Mouse (Mus musculus) heart, postnatal 14 days (tissue): ENCODE measurements around the gene Frmd4a. TPM values are rescaled to one million over a fixed set of nuclear protein-coding genes. Genes with fewer than 3 reads are reported as not detected.
"Not testable (repeated sequence)": the region's sequence is repeated elsewhere in the genome, so short reads cannot be mapped to it uniquely, and the experiment has no call there.

Source experiments
- DNase-seq, 2 experiments: peaks; one replicate each; pipeline ENCODE4 v3.0.0; 2021 to 2022
- intact Hi-C: fragments of 180-260 bp; cut with DNase I; formaldehyde crosslinking; loops from one replicate; pipeline ENCODE4 v1.15.1; 2025
- total RNA-seq, 2 experiments: library from RNA; stranded (reverse); gene quantifications; 2 replicates each; pipeline ENCODE4 v1.2.3; 2021

The Frmd4a gene
- total RNA-seq, 2 experiments from 2014 or later, result 29.3 to 29.9 TPM

DNA sequence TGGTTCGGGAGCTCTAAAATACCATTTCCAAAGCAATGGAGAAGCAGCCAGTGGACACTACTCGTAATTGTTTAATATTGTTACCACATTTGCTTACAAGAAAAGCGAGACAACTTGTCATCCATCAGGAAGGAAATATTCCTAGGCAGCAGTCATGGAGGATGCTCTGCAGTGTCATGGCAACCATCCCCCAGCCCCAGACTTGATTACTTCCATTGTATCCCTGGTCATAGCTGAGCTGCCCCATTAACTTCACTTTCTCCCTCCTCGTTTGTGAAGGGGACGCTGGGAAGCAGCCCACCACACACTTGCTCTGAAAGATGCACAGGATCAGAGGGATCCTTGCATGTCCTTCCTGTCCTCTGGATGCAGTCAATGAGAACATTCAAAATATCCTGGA is 173.5 kb downstream of the Frmd4a start:
- no peak for DNase-seq
- intact Hi-C loops, result no loop called here

DNA sequence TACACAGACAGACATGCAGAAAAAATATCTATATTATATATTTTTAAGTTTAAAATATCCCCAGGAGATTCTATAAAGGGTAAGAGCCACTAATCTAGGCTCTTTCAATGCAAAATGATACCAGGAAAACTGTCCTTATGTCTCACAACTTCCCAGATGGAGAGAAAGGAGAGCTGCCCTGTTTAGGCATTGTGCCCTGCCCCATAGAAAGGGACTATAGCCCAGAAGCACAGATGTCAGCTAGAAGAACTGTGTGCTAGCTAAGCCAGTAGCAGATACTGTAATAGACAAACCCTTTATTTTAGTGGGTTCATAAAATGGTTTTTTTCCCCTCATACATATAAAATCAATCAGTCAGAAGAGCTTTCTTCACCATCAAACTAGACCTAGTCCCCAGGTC is 175.7 kb downstream of the Frmd4a start:
- intact Hi-C loops, result no loop called here
- DNase-seq, result no peak

DNA sequence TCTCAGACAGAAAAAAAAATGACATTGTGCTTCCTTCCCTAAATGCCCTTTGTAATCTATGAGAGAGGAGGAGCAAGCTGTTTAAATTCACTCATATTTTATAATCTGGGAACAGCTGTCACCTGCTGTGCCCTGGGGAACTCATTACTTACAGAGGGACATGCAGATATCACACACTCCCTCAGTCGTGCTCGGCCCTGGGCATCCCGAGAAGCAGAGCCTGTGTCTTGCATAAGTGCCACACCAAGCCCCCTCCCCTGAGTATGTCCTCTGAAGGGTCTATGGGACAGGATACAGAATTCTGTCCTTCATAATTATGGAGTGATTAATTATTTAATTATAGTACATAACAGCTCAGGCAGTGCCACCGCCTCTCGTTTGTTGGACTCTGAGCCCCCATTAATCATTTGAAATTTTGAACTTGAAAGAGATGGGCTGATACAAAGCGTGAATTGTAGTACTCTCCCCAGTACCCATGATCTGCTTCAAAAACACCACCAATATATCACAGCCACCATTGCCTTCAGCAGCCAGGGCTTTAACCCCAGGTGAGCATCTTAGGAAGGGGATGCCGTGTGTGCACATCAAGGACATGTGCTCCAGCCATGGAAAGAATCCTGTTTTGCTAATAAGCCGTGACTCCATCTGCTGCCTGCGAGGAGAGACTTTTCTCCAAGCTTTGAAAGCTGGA is 177.0 kb downstream of the Frmd4a start:
- DNase-seq, result no peak
- intact Hi-C loops, result no loop called here

DNA sequence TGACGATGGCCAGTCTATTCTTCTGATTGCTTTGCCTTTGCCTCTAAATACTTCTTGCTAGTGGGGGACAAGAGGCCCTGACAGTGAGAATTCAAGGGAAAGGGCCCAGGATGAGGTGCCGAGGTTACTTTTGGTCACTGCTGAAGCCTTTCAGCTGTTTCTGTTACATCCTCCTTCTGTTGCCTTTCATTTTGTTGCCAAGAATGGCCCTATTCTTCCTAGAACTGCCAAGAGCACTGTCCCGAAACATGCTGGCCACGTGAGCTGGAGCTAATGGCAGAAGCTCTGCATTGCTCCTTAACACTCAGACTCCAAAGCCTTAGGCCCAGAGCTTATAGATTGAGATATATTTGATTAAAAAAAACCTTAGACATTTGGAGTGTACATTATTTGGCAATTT is 178.5 kb downstream of the Frmd4a start:
- intact Hi-C loops, result no loop called here
- peak in 1 of 2 experiments; percentile 10 for DNase-seq

DNA sequence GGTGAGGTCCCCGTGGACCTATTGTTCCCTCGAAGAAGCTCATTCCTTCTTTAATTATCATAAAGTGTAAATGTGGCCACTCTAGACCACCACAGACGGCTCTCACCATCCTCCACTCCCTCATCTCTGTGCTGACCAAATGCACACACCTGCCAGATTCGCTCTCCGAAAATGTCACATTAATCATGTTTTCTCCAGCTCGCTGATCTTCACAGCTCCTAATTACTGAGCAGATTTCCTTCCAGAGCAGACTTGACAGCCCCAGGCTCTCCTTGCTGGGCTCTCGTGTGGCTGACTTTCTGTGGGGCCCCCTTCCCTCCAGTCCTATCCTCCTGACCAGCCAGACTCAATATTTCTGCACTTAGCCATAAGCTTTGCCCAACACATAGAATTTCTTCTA is 191.7 kb downstream of the Frmd4a start:
- intact Hi-C loops, result no loop called here
- DNase-seq, result no peak

DNA sequence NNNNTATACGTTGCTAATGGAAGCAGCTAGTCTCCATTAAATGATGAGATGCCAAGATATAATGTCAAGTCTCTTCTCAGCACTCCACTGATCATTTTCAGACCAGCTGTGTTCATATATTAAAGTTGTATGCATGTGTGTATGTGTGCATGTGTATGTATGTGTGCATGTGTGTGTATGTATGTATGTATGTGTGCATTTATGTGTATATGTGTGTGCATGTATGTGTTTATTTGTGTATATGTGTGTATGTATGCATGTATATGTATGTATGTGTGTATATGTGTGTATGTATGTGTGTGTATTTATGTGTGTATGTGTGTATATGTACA is 204.9 kb downstream of the Frmd4a start:
- DNase-seq, result no peak
- intact Hi-C loops, result loop anchor here (1.0 to 5.0 kb wide), 4 partner anchors 95 to 380 kb away; no protein-coding TSS in a partner anchor

DNA sequence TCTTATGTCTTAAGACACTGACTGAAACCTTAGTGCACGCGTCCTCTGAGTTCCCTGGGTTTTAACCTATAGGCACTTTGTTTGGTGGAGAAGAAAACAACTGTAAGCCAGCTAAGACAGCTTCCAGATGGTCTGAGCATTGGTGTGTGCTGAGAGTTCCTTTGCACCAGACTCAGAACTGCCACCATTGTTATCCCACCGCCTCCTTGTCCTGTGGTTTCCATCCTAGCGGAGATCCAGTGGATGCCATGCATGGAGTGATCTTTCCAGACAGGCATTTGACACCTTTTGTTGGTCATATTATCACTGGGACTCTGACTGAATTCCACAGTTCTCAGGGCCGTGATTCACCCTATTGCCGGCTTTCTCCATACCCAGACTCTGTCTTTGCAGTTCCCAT is 205.8 kb downstream of the Frmd4a start:
- intact Hi-C loops, result loop anchor here (5.0 kb wide), 3 partner anchors 94 to 379 kb away; no protein-coding TSS in a partner anchor
- no peak for DNase-seq

DNA sequence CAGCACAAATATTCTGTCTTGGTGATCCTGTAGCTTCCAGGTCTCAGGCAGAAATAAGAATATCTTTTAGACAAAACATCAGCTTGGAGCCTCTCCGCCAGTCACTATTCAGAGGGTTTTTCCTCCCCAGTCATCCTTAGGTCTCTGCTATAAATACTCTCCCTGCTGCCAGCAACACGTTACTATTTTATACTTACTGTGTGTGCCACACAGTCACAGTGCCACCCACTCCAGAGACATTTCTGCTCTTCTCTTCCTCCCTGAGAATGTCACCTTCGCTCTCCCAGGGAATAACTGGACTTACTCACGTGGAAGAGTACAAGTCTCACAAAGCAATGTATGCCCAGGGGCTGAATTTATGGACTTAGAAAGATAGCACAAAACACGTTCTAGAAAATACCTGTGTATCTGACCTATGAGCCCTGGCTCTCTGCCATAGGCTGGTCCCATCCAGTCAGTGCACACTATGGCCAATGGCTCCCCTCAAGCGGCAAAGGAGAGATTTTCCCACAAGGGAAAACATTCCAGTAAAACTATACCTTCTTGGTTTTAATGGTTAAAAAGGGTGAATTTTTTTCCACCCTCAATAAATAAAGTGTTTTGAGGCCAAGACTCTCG is 209.5 kb downstream of the Frmd4a start:
- intact Hi-C loops, result no loop called here
- no peak for DNase-seq

DNA sequence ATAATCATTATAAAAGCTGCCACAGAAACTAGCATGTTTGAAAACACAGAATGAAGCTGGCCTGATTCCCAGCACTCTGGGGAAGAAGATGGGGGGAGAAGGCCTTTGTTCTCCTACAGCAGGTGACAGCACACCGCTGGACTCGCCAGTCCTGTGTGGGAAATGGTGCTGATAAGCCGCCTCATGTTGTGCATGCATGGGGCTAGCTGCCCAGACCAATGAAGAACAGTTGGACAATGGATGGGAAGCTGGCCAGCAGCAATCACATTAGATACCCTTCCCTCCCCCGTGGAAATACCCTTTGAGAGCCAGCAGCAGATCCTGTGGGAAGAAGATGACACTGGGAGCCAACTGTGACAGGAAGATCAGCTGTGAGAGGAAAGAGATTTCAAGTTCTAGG is 210.0 kb downstream of the Frmd4a start:
- intact Hi-C loops, result no loop called here
- peak; percentile 49 to 65 for DNase-seq

DNA sequence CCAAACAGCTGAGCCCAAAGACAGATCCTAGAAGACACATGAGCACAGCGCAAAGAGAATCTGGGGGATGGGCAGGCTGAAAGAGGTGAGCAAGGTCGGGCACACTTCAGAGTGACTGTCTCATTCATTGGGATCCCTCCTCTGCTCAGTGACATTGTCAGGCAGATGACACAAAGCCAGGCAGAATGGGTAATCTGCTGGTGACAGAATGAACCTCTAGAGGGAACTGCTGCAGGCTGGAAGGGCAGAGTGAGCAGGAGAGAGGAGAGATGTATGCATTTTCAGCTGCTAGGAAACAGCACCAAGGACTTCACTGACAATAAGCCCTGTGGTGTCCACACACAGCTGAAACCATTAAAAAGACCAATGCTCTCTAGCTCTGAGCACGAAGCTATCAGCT is 211.0 kb downstream of the Frmd4a start:
- intact Hi-C loops, result loop anchor here (2.0 kb wide), 1 partner anchor 76 kb away; no protein-coding TSS in a partner anchor
- DNase-seq, result no peak

DNA sequence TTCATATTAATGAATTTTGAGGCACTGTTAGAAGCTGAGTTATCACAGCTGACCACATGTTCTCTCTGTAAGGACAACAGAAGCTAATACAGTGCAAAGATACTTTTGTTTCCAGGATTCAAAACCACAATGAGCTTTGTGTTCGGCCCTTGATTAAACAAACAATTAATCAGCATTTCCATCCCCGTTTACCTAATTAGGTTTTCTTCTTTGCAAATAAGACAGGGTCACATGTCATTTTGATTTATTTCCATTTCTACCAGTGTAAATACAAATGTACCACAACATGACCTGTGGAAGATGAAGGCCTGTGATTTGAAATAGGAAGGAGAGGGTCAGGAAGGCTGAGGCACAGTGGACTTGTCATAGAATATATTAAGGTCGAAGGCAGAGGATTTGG is 214.8 kb downstream of the Frmd4a start:
- DNase-seq, result no peak
- intact Hi-C loops, result no loop called here

DNA sequence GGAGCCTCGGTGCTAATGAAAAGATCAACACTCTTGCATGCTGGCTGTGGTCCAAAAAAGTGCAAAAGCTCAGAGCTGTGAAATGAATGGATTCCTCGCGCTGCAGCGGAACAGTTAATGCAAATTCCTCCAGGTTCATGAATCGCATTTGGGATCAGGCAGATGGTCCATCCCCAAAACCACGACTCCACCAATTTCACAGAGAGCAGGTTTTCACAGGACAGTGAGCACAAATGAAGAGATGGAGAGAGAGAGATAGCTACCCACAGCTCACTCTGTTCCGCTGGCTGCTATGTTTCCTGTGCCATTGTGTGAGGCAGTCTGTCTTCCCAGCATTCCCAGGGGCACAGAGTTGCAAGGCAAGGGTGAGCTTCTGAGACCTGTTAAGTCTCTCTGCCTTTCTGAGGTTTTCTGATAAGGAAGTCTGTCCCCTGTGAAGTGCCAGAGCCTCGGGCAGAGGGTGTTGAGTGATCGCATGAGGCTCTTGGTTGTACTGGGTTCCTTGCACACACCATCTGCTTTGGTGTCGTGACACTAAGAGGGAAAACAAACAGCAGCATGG is 215.3 kb downstream of the Frmd4a start:
- intact Hi-C loops, result no loop called here
- no peak for DNase-seq

DNA sequence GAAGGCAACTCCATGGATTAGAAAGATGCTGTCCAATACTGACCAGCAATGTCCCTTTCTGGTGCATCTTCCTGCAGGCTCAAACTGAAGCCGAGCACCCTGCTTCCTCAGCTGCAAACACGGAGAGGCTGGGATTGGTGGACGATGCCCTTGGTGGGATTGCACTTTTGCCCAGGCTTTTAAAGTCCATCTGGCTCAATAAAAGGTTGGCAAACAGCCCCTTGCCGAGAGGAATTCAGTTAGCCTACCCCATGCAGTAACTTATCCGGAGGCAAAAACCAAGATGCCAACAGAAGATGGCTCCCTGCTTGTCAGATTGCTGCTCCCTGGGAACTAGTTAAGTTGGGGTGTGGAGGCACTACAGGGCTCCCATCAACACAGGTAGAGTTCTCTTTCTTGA is 220.2 kb downstream of the Frmd4a start:
- DNase-seq, result no peak
- intact Hi-C loops, result no loop called here

DNA sequence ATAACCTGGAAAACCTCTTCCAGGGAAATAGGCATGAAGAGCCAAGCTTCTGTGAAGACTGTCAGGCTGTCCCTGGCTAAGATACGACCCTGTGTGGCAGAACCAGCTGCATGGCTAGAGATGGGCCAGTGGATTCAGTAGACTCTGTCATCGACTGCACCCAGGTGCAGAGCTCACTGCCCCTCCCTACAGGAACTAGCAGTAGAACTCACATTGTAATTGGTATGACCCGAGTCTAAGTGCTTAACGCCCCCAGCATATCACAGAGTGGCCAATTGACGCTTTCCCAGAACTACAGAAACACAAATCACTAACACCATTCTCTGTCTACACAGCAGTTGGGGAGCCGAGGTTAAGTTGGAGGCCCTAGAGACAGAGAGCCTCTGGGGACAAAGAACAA is 232.2 kb downstream of the Frmd4a start:
- intact Hi-C loops, result no loop called here
- DNase-seq, result no peak

DNA sequence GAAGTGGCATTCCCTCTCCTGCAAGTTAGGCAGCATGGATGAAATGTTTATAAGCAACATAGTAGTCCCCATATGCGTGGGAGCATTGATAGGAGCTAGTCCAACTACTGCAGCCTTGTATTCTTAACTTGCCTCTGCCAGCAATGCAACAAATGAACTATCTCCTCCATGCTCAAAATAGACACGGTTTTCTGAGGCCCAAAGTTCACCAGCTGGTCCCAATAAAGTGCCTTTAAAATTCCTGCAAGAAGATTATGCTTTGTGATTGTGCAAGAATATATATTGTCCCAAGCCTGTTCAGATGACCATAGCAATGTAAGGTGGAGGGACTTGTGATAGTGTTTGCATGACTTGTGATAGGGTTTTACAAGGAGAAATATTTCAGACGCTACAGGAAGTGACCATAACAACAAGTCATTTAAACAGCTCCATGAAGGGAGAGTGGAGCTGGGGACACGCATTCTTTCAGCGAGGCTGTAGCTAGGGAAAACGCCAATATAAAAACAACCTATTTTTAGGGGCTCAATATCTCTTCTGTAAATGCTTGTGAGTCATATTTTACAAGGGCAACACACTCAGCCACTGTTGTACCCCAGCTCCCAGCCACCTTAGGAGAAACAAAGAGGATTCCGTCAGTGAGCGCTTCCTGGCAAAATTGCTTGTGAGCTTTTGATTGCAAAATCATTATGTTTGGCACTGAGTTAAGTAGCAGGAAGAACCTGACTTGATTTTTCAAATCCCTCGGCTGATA is 235.2 kb downstream of the Frmd4a start:
- intact Hi-C loops, result no loop called here
- DNase-seq, result peak; percentile 21 to 42

DNA sequence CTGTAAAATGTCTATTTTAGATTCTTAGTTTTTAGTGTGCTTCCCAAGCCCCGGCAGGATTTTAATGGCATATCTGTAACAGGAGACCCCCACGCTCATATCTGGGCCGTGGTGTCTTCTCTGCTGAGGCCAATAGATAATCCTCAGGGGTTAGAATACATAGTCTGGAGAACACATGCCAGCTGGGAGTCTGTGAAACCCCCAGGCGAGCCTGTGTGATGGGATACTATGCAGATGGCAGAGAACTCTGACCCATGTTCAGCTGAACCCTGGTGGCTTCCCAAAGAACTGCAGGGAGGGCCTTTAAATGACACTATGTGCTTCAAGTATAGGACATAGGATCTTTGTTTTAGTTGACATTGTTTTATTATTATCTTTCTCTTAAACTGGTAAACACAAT is 235.8 kb downstream of the Frmd4a start:
- intact Hi-C loops, result no loop called here
- DNase-seq, result peak; percentile 55 to 79

DNA sequence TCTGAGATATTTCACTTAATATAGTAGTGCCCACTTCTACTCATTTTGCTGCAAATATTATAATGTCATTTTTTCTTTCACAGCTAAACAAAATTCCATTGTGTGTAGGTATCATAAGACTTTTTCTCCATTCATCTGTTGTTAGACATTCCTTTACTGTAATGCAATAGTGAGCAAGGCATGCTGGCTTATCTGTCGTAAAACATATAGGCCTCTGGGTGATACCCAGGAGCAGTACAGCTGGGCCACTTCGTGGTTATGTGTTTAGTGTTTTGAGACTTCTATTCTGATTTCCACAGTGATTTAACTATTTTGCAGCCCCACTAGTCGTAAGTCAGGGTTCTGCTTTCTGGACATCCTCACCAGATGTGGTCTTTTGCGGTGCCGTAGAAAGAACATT is 236.6 kb downstream of the Frmd4a start:
- no peak for DNase-seq
- intact Hi-C loops, result no loop called here

DNA sequence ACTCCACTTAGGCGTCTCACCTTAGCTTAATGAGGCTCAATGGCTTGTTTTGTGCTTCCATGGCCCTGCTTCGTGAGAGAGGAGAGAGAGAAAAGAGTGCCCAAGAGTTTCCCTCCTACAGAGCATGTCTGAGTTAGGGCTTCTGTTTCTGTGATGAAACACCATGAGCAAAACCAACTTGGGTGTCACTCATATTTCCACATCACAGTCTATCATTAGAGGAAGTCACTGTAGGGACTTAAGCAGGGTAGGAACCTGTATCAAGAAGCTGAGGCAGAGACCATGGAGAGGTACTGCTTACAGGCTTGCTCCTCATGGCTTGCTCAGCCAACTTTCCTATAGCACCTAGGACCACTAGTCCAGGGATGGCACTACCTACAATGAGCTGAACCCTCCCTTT is 238.7 kb downstream of the Frmd4a start:
- intact Hi-C loops, result no loop called here
- no peak for DNase-seq

DNA sequence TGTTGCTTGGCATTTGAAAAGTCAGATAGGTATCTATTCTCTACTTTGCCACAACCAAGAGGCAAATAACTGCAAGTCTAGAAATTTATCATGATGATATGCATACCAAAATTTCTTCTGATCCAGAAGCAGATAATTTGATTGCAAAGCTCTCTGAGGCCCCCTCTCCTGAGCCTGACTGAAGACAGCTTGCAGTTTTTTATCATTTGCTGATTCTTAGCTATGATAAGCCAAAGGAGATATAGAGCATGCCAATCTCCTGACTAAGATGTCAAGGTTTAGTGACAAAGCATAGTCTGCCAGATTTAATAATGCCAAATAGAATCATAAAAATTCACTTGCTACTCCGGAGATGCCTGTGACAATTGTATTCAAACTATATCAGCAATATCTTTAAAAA is 240.1 kb downstream of the Frmd4a start:
- intact Hi-C loops, result no loop called here
- no peak for DNase-seq

DNA sequence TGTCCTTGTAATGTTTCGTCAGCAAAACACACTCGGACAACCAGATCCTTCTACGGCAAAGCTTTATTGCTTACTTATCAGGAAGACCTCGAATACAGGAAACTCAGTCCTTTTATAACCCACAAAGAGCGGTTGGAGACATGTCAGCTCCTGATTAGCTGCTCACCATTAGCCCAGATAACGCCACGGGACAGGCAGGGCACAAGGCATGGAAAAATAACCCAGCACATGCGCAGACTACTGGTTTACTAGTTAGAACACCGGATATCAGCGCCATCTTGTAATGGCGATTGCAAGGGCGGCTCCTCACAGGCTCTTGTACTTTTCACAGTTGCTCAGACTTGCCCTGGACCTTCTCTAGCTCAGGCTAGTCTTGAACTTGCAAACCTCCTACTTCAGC is 241.3 kb downstream of the Frmd4a start:
- DNase-seq, intact Hi-C loops: not testable (repeated sequence)

DNA sequence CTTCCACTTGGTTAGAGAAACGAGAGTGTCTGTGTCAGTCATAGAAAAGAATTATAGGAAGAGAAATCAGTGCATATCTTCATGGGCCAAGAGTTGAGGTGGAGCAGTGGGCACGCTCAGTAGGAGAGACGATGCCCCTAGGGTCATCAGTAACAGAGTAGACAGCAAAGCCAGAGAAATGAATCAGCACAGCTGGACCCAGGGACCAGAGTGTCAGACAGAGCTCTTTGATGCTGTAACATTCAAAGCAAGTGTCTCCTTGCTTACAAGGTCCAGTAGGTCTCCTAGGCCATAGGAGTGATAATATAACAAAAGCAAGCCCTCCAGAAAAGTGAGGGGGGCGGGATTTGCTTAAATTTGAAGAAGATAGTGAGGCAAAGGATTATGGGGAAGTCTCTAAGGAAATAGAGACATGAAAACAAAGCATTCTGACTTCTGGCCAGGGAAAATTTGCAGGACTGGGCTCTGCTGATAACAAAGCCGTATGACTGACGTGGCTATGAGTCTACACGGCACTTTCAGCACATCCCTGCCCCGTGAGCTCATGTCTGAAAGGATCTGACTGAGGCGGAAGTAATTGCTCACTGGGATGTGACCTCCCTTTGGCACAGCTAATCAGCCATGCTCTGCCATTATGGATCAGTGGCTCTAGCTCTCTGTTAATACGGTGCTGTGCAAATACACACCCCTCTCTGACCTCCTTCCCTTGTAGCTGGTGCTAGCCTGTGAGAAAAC is 243.0 kb downstream of the Frmd4a start:
- intact Hi-C loops, result no loop called here
- DNase-seq, result peak in 1 of 2 experiments; percentile 14
